Mouse (Mus musculus) liver, adult 2 months (tissue): ENCODE results near the gene Pabpn1l.

ENCODE experiments used
- CTCF ChIP-seq: fragments of 200-500 bp; IDR thresholded peaks from 2 replicates; pipeline ENCODE4 v1.5.1; 2011; ENCODE audit warnings: low read depth, low read length, control low read depth
- POLR2A ChIP-seq: fragments of 200-500 bp; IDR thresholded peaks from 2 replicates; pipeline ENCODE4 v1.6.1; 2011; ENCODE audit warnings: low read length, control low read depth; ENCODE audit not compliant: insufficient read depth; ENCODE audit errors: extremely low read depth

GRCm38 (mm10) chr8:122656056-122656999, 33.8 kb upstream of the Pabpn1l start:
- TF ChIP-seq CTCF (no peak), POLR2A (no peak)
